Mouse (Mus musculus): ENCODE results near the gene Gpr108.

GRCm38 (mm10) chr17:57250461-57251160 lies 2.4 kb upstream of the Gpr108 start:
- TF ChIP-seq POLR2A (IDR thresholded peaks at IDR 0.05; ENCODE audit: extremely low read depth, insufficient read depth, low read length) (no peak), CTCF (IDR thresholded peaks at IDR 0.05; ENCODE audit: low read depth, low read length) (no peak)

All from liver, adult 2 months (tissue).